In the genomic region with DNA sequence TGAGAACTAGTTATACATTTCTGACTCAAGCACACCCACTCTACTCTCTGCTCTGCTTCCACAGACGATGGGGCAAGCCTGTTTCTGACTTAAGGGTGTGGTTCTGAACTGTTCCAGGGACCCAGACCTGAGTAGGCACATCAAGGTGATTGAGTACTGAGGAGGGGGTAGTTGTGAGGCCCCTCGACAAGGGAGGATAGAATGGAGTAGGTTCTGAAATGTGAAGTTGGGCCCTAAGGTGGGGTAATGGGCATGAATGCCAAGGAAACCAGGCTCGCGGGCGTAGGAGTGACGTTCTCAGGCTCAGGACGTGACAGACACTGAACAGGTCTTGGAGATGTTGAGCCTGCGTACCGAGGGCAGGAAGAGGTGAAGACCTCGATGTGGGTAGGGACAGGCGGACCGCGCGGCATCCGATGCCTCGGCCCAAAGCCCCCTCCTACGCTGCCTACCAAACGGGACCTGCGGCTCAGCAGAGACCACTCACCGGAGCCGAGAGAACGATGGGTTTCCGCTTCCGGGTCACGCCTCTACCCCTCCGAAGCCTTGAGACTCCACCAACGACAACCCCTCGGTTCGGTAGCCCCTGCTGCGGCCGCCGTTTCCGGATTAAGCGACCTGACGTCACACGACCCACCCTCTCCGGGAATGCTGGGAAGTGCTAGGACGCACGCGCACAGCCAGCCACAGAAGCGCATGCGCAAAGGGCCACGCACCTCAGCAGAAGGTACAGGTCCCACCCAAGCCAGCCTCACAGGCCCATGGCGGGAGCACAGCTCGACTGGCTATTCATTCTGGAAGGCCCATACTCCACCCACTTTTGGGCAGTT, we compare ENCODE assay signal across 8 mouse cellular contexts. TPM values are rescaled to one million over a fixed set of nuclear protein-coding genes. Genes with fewer than 3 reads are reported as not detected.
A peak's percentile ranks its signal among the peaks of the same experiment; 100 is the strongest.
DNase-seq lines count a peak whose midpoint lies in the region; ATAC-seq and TF ChIP-seq lines count a peak whose summit lies in the region.

A gene (minus strand): TSS at position 660 of the 830 bp plus-strand sequence.

- peak within 1 kb of the TSS; percentile 79 for H3K27ac ChIP-seq in heart, embryonic 11.5 days (ENCODE audit: low read depth, low read length)
- peak within 1 kb of the TSS; percentile 95 for H3K27ac ChIP-seq in kidney, embryonic 16.5 days (ENCODE audit: low read length)
- H3K27ac ChIP-seq in liver, adult 2 months (replicated peaks; ENCODE audit: insufficient read depth, low read depth, low read length) = peak within 1 kb of the TSS; percentile 69

- TF ChIP-seq CTCF in liver, adult 2 months (IDR thresholded peaks at IDR 0.05; ENCODE audit: low read depth, low read length) = no peak

- H3K27me3 ChIP-seq in heart, embryonic 11.5 days (ENCODE audit: control insufficient read depth, insufficient read depth, low read length) = no peaks in the 10 kb centered on the region
- no peaks in the 10 kb centered on the region for H3K27me3 ChIP-seq in kidney, embryonic 16.5 days (ENCODE audit: insufficient read depth, low read length)
- H3K27me3 ChIP-seq in liver, adult 2 months (ENCODE audit: control insufficient read depth, insufficient read depth, low read length) = no peaks in the 10 kb centered on the region
- H3K27me3 ChIP-seq in myocyte (ENCODE audit: control insufficient read depth, insufficient read depth, insufficient read length) = no peaks in the 10 kb centered on the region
- H3K27me3 ChIP-seq in splenic B cell, adult 2 months (ENCODE audit: control insufficient read depth, insufficient read depth, low read length, poor library complexity, severe bottlenecking) = no peaks in the 10 kb centered on the region

- H3K9me3 ChIP-seq in heart, embryonic 11.5 days (replicated peaks; ENCODE audit: control insufficient read depth, low read length) = no peaks in the 10 kb centered on the region
- H3K9me3 ChIP-seq in kidney, embryonic 16.5 days (ENCODE audit: low read length) = no peaks in the 10 kb centered on the region

- H3K9ac ChIP-seq in heart, embryonic 11.5 days (ENCODE audit: low read depth, low read length) = peak within 1 kb of the TSS; percentile 82
- peak within 1 kb of the TSS; percentile 87 for H3K9ac ChIP-seq in kidney, embryonic 16.5 days (replicated peaks; ENCODE audit: low read length)
- peak within 1 kb of the TSS; percentile 87 for H3K9ac ChIP-seq in liver, adult 2 months (ENCODE audit: low read depth, low read length)

- H3K4me2 ChIP-seq in heart, embryonic 11.5 days = peak within 1 kb of the TSS; percentile 82
- H3K4me2 ChIP-seq in kidney, embryonic 16.5 days (replicated peaks; ENCODE audit: low read depth, low read length) = peak within 1 kb of the TSS; percentile 86
- peak within 1 kb of the TSS; percentile 98 for H3K4me2 ChIP-seq in myocyte (ENCODE audit: low read depth)

- H3ac ChIP-seq in myocyte (ENCODE audit: control insufficient read depth, insufficient read length) = peak within 1 kb of the TSS; percentile 48

- peaks cover 8% of the 10 kb centered on the region; the same call in 1 of the 2 replicates for H3K79me2 ChIP-seq in liver, adult 2 months (ENCODE audit: control insufficient read depth, insufficient read depth, low read length)
- H3K79me2 ChIP-seq in myocyte (ENCODE audit: control insufficient read depth, insufficient read depth) = peaks cover 21% of the 10 kb centered on the region

- under 1% methylated on average over 44 of the region's 45 CpGs for WGBS in heart, embryonic 11.5 days (ENCODE audit: insufficient replicate concordance)
- WGBS in kidney, embryonic 16.5 days = under 1% methylated on average over 45 of the region's 45 CpGs
- under 1% methylated on average over 45 of the region's 45 CpGs for WGBS in liver, adult 2 months

- ATAC-seq in erythroblast, adult 5-6 weeks (replicated peaks; ENCODE audit: low FRiP score, poor library complexity, severe bottlenecking) = peak; percentile 74
- ATAC-seq in heart, embryonic 11.5 days (replicated peaks; ENCODE audit: insufficient number of reproducible peaks, low FRiP score, low TSS enrichment) = peak; percentile 74
- peak; percentile 81 for ATAC-seq in kidney, embryonic 16.5 days (ENCODE audit: low FRiP score, low TSS enrichment)

- H3K4me1 ChIP-seq in heart, embryonic 11.5 days (ENCODE audit: control insufficient read depth, insufficient read depth, low read length) = peaks cover 21% of the 10 kb centered on the region
- H3K4me1 ChIP-seq in kidney, embryonic 16.5 days (ENCODE audit: insufficient read depth, low read length) = peaks cover 39% of the 10 kb centered on the region
- peaks cover 24% of the 10 kb centered on the region for H3K4me1 ChIP-seq in liver, adult 2 months (ENCODE audit: control insufficient read depth, insufficient read depth, low read length)

- peaks cover 37% of the 10 kb centered on the region for H3K36me3 ChIP-seq in heart, embryonic 11.5 days (ENCODE audit: control insufficient read depth, insufficient read depth, low read length)
- H3K36me3 ChIP-seq in kidney, embryonic 16.5 days (ENCODE audit: insufficient read depth, low read length) = peaks cover 46% of the 10 kb centered on the region
- H3K36me3 ChIP-seq in liver, adult 2 months (ENCODE audit: control insufficient read depth, insufficient read depth, low read length) = peaks cover 26% of the 10 kb centered on the region
- H3K36me3 ChIP-seq in myocyte (ENCODE audit: control insufficient read depth, insufficient read depth) = peaks cover 41% of the 10 kb centered on the region
- H3K36me3 ChIP-seq in splenic B cell, adult 2 months (ENCODE audit: control insufficient read depth, insufficient read depth, low read length, poor library complexity, severe bottlenecking) = peaks cover 8% of the 10 kb centered on the region

- TF ChIP-seq POLR2A in liver, adult 2 months (IDR thresholded peaks at IDR 0.05; ENCODE audit: extremely low read depth, insufficient read depth, low read length) = peak; percentile 64; the same call in 1 of the 2 replicates
- peak; percentile 93 for TF ChIP-seq POLR2A in myocyte (IDR thresholded peaks at IDR 0.05; ENCODE audit: insufficient read length, low read depth)

- H3K4me3 ChIP-seq in heart, embryonic 11.5 days (ENCODE audit: low read depth, low read length) = peak within 1 kb of the TSS; percentile 55
- H3K4me3 ChIP-seq in kidney, embryonic 16.5 days (ENCODE audit: low read length) = peak within 1 kb of the TSS; percentile 66
- H3K4me3 ChIP-seq in liver, adult 2 months (ENCODE audit: insufficient read depth, low read depth, low read length) = peak within 1 kb of the TSS; percentile 76
- peak within 1 kb of the TSS; percentile 81 for H3K4me3 ChIP-seq in myocyte

- peak; percentile 98 for DNase-seq in A20 (ENCODE audit: low read depth, low spot score)
- peak; percentile 99 for DNase-seq in brain, adult 2 months (ENCODE audit: low read depth, low spot score)
- DNase-seq in liver, adult 2 months (ENCODE audit: extremely low read depth, low read depth, low spot score) = peak; percentile 87
- DNase-seq in splenic B cell, adult 2 months (ENCODE audit: low read depth, low spot score) = peak; percentile 98

TF ChIP-seq in myocyte, 11 proteins besides CTCF, POLR2A, EP300 and RAD21:
- TF ChIP-seq MYOG (IDR thresholded peaks at IDR 0.05; ENCODE audit: control insufficient read depth in 1 of 3, insufficient read depth in 1 of 3, insufficient read length in 2 of 3, low read depth in 2 of 3) = peak in 1 of 3 experiments; percentile 25
- no peak for TF ChIP-seq REST (IDR thresholded peaks at IDR 0.05; ENCODE audit: insufficient read depth, insufficient read length)
- peak; percentile 100 for TF ChIP-seq POLR2AphosphoS2 (IDR thresholded peaks at IDR 0.05; ENCODE audit: insufficient read length, low read depth)
- TF ChIP-seq SRF (IDR thresholded peaks at IDR 0.05; ENCODE audit: control insufficient read depth, insufficient read length, low read depth) = peak; percentile 67
- peak in 1 of 3 experiments; percentile 16 for TF ChIP-seq MYOD1 (IDR thresholded peaks at IDR 0.05; ENCODE audit: control insufficient read depth in 1 of 3, insufficient read length in 2 of 3, low read depth in 2 of 3)
- TF ChIP-seq USF1 (IDR thresholded peaks at IDR 0.05; ENCODE audit: low read depth) = no peak
TF ChIP-seq in myocyte: peak in this region for 4.

RNA-seq across cellular contexts. Expression of the gene that starts here (rescaled TPM):
- total RNA-seq in erythroblast, adult 5-6 weeks (2015; ENCODE audit: low replicate concordance) = 97.4 and 99.3 TPM in 2 replicates
- 144 and 170 TPM in 2 replicates for total RNA-seq in erythroblast, adult 5-6 weeks (2017; ENCODE audit: low replicate concordance)
- polyA plus RNA-seq in heart, embryonic 11.5 days (2014; fragmentation: Nextera tagmentation; extraction: Ambion mirVana) = 148 and 149 TPM in 2 replicates
- polyA plus RNA-seq in kidney, embryonic 16.5 days (2015; fragmentation: Nextera tagmentation; extraction: Ambion mirVana) = 159 and 162 TPM in 2 replicates
- total RNA-seq in liver, adult 2 months (2014; rRNA removed) = 109 and 149 TPM in 2 replicates
- polyA plus RNA-seq in liver, adult 2 months (2012; rRNA removed) = 62.8 and 76.5 TPM in 2 replicates
- 189 TPM for polyA plus RNA-seq in myocyte (2012; fragmentation: generic; extraction: Trizol)

Comparison
In these comparisons a context has a peak if more than half of its experiments do, and no peak if none do; other contexts are left out.
1. Peak in every context shown above with its lines: DNase-seq, ATAC-seq, H3K4me3 ChIP-seq and H3K27ac ChIP-seq.